Comparison of ENCODE assay signal across 18 mouse cellular contexts in genomic region chr1:91985783-91986182, GRCm38 (mm10).
"Had no signal": no experiment of that assay in that cellular context is flagged by ENCODE, and none has a peak within 500 bp of the region (broad histone marks: within the 10 kb centered on the region; RNA-seq: fewer than 3 reads in every experiment).

No protein-coding gene starts in this region.

- H3K27ac ChIP-seq: midbrain, embryonic 10.5 days; midbrain, embryonic 13.5 days; neural tube, embryonic 13.5 days; neural tube, embryonic 15.5 days; stomach, embryonic 15.5 days; stomach, postnatal 0 days had no signal

- H3K4me1 ChIP-seq: midbrain, embryonic 10.5 days; midbrain, embryonic 13.5 days; neural tube, embryonic 13.5 days; neural tube, embryonic 15.5 days; stomach, embryonic 15.5 days had no signal

- DNase-seq: lung, adult 18-20 months; lung, embryonic 14.5 days; lung, postnatal 10 days; retina, postnatal 1 day; right cerebral cortex, adult 18-20 months; right cerebral cortex, postnatal 25 days; right cerebral cortex, postnatal 4 days; thymus, adult 2 months; thymus, postnatal 25 days; thymus, postnatal 4 days had no signal

- H3K4me3 ChIP-seq: midbrain, embryonic 10.5 days; midbrain, embryonic 13.5 days; myocyte; neural tube, embryonic 13.5 days; neural tube, embryonic 15.5 days; stomach, embryonic 15.5 days had no signal

- H3K27me3 ChIP-seq: midbrain, embryonic 13.5 days; neural tube, embryonic 13.5 days; neural tube, embryonic 15.5 days; stomach, embryonic 15.5 days had no signal

- H3K9me3 ChIP-seq: midbrain, embryonic 10.5 days; midbrain, embryonic 13.5 days; neural tube, embryonic 13.5 days; neural tube, embryonic 15.5 days; stomach, embryonic 15.5 days had no signal

- H3K9ac ChIP-seq: lung, embryonic 14.5 days; midbrain, embryonic 13.5 days; neural tube, embryonic 13.5 days; neural tube, embryonic 15.5 days; stomach, embryonic 15.5 days had no signal

- ATAC-seq: midbrain, embryonic 13.5 days; midbrain, embryonic 16.5 days had no signal

- H3K4me2 ChIP-seq: lung, embryonic 14.5 days; midbrain, embryonic 13.5 days; neural tube, embryonic 13.5 days; neural tube, embryonic 15.5 days; stomach, embryonic 15.5 days had no signal
